Mouse (Mus musculus): Measurements from ENCODE around the gene Tln2.

- TF ChIP-seq CTCF (IDR thresholded peaks at IDR 0.05; ENCODE audit: low read depth), result no peak
- no peak for TF ChIP-seq EP300 (IDR thresholded peaks at IDR 0.05; ENCODE audit: low read depth)
These were observed 312.0 kb downstream of the Tln2 start for GRCm38 (mm10) chr9:67247365-67247950.

Data from liver, embryonic 14.5 days (tissue).